Mouse (Mus musculus) adrenal gland, postnatal 36 days (tissue): Measurements from ENCODE around the gene Arhgap19. TPM values are rescaled to one million over a fixed set of nuclear protein-coding genes. Genes with fewer than 3 reads are reported as not detected.

ENCODE experiments used
- DNase-seq, 2 experiments: peaks; one replicate each; pipeline ENCODE4 v3.0.0; 2021; ENCODE audit warnings: mixed read lengths in 1 of 2
- total RNA-seq, 2 experiments: library from RNA; stranded (reverse); gene quantifications; 2 replicates each; pipeline ENCODE4 v1.2.3; 2021

Arhgap19 gene
- total RNA-seq, 2 experiments from 2014 or later, result 5.0 to 5.8 TPM

GRCm38 (mm10) chr19:41738896-41739295 is 63.0 kb downstream of the Arhgap19 start:
- no peak for DNase-seq

GRCm38 (mm10) chr19:41738429-41738805 is 63.4 kb downstream of the Arhgap19 start:
- no peak for DNase-seq

- peak in 1 of 2 experiments; percentile 21 for DNase-seq
These were observed 64.0 kb downstream of the Arhgap19 start for GRCm38 (mm10) chr19:41737657-41738428.

- DNase-seq, result no peak
These were observed 67.2 kb downstream of the Arhgap19 start for GRCm38 (mm10) chr19:41734685-41735084.

- no peak for DNase-seq
These were observed 76.4 kb downstream of the Arhgap19 start for GRCm38 (mm10) chr19:41725491-41725890.

GRCm38 (mm10) chr19:41724831-41725470 is 76.9 kb downstream of the Arhgap19 start:
- DNase-seq, result no peak

- DNase-seq, result no peak
These were observed 78.5 kb downstream of the Arhgap19 start for GRCm38 (mm10) chr19:41723337-41723736.

GRCm38 (mm10) chr19:41719436-41719835 is 82.4 kb downstream of the Arhgap19 start:
- DNase-seq, result no peak

Other genes starting within 250 kb of the Arhgap19 start
- gene Gm340, start 219.7 kb downstream of the Arhgap19 start, total RNA-seq, result 10 to 100 TPM; 12.4 to 17.4 TPM
- gene Slit1, start 58.4 kb downstream of the Arhgap19 start, total RNA-seq, result 10 to 100 TPM in 1 of 2 experiments, 1 to 10 TPM in 1; 7.6 to 18.4 TPM
- 1 to 10 TPM; 4.9 to 7.8 TPM for gene Frat1, start 27.9 kb upstream of the Arhgap19 start, total RNA-seq
- gene Frat2, start 46.1 kb upstream of the Arhgap19 start, total RNA-seq, result 1 to 10 TPM; 2.9 to 3.4 TPM
- gene Rrp12, start 94.1 kb upstream of the Arhgap19 start, total RNA-seq, result 10 to 100 TPM; 12.5 to 23.2 TPM
- gene Pgam1, start 109.9 kb upstream of the Arhgap19 start, total RNA-seq, result 100 to 1,000 TPM; 791 to 814 TPM
- gene Exosc1, start 131.4 kb upstream of the Arhgap19 start, total RNA-seq, result 10 to 100 TPM; 28.3 to 31.7 TPM
- 10 to 100 TPM; 30.1 to 30.9 TPM for gene Zdhhc16, start 131.4 kb upstream of the Arhgap19 start, total RNA-seq
- 10 to 100 TPM; 20.2 to 23.9 TPM for gene Mms19, start 179.1 kb upstream of the Arhgap19 start, total RNA-seq
- gene Ubtd1, start 179.7 kb upstream of the Arhgap19 start, total RNA-seq, result 10 to 100 TPM; 17.1 to 17.5 TPM
- under 1 TPM in 1 of 2 experiments, not detected in 1; 0.49 TPM for gene Ankrd2, start 234.0 kb upstream of the Arhgap19 start, total RNA-seq
- 1 to 10 TPM; 4.3 to 6.7 TPM for gene Hoga1, start 243.6 kb upstream of the Arhgap19 start, total RNA-seq